Mouse (Mus musculus): Measurements from ENCODE around the gene Tbx10.
A peak's percentile ranks its signal among the peaks of the same experiment; 100 is the strongest.
"Not testable (repeated sequence)": the region's sequence is repeated elsewhere in the genome, so short reads cannot be mapped to it uniquely, and the experiment has no call there.

Gene Tbx10

DNA sequence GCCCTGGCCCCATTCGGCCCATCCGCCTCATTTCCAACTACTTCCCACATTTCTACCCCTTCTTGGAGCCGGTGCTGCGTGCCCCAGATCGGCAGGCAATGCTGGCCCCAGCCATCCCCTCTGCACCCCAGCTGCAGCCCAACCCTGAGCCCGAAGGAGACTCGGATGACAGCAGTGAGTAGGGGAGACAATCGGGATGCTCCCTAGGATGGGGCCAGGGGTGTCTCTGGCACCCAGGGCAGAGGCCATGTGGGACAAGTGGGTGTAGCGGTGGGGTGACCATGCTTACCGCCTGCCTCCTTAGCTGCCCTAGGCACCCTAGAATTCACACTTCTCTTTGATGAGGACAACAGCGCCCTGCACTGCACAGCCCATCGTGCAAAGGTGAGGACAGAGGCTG lies 11.1 kb downstream of the Tbx10 start:
- no peak for DNase-seq (ENCODE audit: low spot score)

DNA sequence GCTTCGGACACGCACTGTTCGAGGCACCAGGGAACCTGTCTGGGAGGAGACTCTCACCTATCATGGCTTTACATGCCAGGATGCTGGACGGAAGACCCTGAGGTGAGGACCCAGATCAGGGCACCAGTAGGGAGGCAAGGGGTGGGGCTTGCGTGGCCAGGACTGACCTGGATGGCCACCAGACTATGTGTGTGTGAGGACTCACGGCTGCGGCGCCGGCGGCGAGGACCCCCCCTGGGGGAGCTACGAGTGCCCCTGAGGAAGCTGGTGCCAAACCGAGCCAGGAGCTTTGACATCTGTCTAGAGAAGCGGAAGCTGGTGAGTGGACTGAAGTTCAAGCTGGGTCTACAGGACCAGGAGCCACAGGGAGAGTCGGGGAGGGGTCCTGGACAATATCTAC lies 11.8 kb downstream of the Tbx10 start:
- DNase-seq (ENCODE audit: low spot score): no peak

DNA sequence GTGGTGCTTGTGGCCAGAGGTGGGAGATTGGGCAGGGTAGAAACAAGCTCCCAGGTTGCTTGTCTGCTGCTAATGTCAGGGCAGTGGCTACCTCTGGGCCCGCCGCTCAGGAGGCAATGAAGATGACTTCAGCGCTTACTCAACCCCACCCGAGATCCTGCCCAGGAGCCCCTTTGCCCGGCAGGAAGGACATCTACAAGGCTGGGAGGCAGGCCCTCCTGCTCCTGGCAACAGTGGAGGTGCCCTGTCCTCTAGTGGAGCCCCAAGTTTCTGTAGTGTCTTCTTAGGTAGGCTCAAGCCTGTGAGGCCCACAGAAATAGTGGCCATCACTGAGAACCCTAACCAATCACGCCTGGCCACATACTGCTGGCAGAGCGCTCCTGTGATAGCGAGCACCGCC lies 12.5 kb downstream of the Tbx10 start:
- no peak for DNase-seq (ENCODE audit: low spot score)

DNA sequence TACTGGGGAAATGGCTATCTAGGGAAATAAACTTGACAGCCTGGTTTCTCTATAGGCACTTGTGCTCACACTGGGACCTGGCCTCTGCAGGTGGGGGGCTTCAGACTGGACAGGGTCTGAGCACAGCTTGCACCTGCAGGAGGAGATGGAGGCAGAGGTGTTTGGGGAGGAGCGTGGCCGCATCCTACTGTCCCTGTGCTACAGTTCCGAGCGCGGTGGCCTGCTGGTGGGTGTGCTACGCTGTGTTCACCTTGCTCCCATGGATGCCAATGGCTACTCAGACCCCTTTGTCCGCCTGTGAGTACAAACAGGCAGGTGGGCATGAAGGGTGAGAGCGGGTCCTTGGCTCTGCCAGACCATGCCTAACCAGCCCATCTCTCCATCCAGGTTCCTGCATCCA lies 13.4 kb downstream of the Tbx10 start:
- DNase-seq (ENCODE audit: low spot score): no peak

DNA sequence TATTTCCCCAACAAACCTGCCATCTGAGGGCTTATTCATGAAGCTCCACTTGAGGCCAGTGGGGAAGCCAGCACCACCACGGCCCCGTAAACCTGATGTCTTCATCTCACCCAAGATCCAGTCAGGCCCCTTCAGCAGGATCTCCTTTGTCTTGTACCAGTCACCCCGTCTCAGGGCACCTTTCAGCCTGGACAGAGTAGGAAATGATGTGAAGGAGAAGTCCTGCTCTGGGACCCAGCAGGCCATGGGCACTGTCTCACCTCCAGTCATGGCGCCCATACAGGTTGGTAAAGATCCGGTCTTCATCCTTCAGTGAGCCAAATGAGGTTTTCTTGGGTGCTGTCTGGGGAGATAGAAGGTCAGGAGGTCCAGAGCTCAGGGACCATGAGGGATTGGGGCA lies 18.5 kb downstream of the Tbx10 start:
- no peak for DNase-seq (ENCODE audit: low spot score)

DNA sequence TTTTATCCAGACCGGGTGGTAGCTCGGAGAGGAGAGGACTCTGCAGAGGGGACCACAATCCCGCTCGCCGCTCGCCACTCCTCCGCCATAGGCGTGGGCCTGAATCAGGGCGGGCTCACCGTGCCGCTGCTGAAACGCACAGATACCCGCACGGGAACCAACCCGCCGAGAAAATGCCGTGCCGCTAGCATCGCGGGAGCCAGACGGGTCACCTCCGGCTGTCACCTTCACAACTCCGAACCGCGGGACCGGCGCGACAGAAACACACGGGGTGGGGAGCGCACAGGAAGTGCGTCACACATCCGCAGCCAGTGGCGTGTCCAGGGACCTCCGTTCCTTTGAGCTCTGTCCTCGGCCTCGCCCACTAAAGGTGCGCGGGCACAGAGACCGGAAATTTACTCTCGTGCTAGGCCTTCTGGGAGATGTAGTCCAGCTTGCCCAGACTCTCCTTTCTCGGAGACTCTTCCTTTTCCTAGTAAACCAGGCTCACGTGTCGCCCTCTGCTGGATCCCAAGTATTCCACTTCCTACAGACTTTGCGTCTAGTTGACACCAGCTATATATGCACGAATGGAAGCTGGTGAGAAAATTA lies 20.0 kb downstream of the Tbx10 start, which contains the start of gene Ndufv1:
TSS of gene Ndufv1 (minus strand) at position 375 of the 591 bp plus-strand sequence.
- peak; percentile 94 for DNase-seq (ENCODE audit: low spot score)

DNA sequence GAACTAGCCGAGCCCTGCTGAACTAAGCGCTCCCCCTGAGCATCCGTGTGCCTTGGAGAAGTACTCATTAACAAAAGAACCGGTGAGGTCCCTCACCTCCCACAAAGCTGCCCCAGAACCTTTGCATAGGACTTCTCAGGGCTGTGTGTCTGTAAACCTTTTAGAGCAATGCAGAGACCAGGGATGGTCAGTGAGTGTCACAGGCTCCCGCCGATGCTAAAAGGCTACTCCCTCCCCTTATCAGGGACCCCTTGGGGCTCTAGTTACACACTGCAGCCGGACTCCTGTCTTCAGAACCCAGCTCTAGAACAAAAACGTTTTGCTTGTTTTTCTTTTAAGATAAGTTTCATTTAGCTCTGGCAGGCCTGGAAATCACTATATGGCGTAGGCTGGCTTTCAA lies 20.5 kb downstream of the Tbx10 start:
- DNase-seq (ENCODE audit: low spot score): no peak

DNA sequence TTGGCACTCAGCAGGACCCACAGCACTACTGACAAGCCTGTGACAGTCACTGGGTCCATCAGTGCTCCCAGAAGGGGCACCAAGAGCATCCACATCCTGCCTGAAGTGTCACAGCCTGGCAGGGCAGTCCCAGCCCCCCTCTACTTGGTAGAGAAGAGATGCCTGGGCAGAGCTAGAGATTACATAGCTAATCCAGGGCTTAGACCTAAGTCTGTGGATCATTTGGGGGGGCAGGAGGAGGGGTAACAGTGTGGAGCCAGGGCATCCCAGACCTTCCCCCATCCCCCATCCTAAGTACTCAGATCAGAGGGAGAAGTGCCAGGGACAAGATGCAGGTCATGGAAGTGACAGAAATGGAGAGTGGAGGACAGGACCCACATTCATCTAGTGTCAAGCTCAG lies 22.2 kb downstream of the Tbx10 start:
- DNase-seq (ENCODE audit: low spot score): no peak

DNA sequence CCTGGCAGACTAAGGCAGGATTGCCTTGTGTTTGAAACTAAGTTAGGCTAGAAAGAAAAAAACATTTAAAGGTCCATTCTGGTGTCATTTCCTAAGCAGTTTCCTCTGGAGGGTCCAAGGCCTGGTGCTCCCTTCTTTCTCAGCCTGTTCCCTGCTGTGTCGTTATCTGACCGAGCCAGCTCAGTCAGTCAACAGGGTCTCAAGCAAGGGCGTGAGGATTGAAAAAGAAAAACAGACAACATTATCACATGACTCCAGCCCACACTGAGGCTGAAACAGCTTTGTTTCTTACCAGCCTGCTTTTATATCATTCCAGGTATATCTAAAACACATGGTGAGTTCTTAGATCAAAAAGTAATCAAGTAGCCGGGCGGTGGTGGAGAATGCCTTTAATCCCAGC lies 23.1 kb downstream of the Tbx10 start:
- DNase-seq (ENCODE audit: low spot score): no peak

DNA sequence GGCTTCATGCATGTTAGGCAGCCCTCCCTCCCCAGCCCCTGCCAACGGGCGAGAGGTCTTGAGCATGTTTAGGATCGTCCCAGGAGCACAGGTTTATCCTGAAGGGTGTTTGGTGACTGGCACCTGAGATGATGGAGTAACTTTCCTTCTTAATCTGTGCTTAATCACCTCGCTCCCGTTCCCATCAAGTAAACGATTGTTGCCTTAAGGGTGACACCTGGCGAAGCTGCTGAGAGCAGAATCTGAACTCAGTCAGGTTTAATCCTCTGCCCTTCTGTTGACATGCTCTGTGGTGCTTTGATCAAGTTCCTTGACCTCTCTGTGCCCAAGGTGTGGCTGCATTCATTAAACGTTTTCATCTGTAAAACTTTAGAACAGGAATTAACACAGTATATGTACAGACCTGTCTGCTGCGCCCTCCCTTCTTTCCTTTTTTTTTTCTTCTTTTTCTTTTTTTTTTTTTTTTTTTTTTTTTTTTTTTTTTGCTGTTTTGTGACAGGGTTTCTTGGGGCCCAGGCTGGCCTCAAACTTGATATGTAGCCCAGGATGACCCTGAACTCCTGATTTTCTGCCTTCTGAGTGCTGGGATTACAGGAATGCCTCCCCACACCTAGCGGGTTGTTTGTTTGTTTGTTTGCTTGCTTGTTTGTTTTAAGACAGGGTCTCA lies 25.5 kb downstream of the Tbx10 start:
- no peak for DNase-seq (ENCODE audit: low spot score)

DNA sequence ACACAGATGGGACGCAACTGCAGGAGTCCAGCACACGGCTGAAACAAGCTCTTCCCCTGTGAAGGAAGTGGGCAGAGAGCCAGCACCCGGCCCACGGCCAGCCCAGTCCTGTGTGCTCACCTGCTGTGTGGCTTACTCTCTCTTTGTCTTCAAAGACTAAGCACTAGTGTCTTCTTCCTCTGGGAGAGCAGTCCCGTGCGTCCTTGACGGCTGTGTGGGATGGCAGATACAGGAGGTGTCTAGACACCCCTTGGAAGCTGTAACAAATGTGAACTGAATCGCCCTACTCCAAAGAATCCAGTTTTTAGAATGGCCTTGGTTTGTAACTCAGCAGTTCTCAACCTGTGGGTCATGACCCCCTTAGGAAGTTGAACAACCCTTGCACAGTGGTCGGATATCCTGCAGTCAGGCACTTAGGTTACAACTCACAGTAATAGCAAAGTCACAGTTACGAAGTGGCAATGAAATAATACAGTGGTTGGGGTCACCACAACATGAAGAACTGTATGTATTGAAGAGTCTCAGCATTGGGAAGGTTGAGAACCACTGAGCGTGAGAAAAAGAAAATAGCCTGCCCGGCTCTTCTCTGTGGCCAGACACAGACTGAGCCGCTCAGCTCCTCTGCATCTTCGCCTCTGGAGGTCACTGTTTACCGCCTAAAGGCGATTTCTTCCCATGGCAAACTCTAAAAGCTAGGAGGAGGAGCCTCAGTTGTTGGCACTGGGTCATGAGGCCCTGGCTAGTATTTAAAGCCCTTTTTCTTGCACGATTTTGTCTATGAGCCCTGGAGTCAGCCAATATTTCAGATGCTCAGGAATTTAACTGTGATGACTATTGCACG lies 26.4 kb downstream of the Tbx10 start:
- peak; percentile 65 for DNase-seq (ENCODE audit: low spot score)

DNA sequence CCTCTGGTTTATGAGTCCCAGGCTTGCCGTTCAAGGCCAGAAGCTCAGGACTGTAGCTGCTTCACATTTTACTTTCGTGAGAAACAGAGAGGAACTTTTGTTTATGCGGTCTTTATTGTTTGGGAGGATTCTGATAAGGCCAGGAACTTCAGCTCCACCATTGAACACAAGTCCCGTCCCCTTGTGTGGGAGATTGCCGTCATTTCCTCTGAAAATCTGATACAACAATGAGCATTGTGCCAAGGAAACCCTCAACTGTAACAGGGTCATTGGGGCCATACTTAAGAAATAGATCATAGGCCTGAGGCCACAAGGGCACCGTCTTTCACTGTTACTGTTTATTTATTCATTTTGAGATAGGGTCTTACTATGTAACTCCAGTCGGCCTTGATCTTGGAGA lies 30.6 kb downstream of the Tbx10 start:
- DNase-seq (ENCODE audit: low spot score): no peak

DNA sequence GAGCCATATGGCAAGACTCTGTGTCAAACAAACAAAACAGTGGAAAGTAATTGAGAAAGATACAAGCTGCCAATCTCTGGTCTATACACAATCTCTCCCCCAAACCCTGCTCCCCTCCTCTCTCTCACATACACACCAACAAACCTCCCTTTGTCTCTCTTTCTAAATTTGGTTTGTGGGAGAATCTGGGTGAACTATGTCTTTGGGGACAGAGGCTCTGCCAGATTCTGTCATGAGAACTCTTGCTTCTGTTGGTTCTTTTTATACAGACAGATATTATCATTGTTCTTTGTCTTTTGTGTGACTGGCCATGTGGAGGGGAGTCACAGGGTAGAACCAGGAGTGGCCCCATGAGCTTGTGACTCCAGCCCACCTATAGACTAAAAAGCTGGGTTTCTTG lies 35.0 kb downstream of the Tbx10 start:
- DNase-seq (ENCODE audit: low spot score): no peak

DNA sequence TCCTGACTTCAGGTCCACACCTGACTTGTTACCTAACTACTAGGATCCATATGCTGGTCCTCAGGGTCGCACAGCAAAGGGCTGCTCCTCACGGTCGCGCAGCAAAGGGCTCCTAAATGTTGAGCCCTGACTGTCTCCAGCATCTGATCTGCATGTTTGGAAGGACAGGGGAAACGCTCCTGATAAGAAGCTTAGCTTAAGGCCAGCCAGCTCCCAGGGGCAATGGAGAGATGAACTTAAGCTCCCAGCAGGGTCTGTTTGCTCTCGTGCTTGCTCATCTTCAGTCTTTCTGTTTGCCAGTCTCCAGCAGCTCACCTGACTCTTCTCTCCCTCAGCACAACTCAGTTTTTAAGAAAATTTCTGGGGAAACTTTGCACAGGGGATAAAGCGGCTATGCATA lies 40.1 kb downstream of the Tbx10 start:
- DNase-seq (ENCODE audit: low spot score): no peak

DNA sequence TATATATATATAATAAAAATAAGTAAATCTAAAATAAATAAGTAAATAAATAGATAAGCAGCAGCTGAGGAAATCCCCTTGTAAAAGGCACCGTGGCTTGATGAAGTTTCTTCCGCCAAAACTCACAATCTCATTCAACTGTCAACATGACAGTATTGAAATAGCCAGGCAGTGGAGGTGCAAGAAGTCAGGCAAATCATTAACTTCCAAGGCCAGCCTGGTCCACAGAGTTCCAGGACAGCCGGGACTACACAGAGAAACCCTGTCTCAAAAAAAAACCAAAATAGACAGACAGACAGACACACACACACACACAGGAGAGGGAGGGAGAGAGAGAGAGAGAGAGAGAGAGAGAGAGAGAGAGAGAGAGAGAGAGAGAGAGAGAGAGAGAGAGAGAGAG lies 40.7 kb downstream of the Tbx10 start:
- DNase-seq (ENCODE audit: low spot score): no peak

DNA sequence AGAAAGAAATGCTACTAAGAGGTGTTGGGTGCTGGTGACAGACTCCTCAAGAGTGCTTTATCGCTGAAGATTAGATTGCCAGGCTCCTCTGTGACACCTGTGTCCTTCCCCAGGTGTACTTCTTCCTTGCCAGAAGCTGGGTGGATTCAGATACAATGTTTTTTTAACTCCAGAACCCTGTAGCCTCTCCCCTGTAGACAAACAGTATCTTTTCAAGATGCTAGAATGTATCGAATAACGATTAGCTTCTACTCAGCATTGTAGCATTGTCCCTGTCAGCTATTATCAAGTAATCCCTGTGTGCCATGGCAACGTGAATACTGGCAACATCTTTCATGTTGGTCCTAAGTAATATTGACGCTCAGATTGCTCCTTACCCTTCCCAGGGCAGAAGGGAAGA lies 41.2 kb downstream of the Tbx10 start:
- no peak for DNase-seq (ENCODE audit: low spot score)

DNA sequence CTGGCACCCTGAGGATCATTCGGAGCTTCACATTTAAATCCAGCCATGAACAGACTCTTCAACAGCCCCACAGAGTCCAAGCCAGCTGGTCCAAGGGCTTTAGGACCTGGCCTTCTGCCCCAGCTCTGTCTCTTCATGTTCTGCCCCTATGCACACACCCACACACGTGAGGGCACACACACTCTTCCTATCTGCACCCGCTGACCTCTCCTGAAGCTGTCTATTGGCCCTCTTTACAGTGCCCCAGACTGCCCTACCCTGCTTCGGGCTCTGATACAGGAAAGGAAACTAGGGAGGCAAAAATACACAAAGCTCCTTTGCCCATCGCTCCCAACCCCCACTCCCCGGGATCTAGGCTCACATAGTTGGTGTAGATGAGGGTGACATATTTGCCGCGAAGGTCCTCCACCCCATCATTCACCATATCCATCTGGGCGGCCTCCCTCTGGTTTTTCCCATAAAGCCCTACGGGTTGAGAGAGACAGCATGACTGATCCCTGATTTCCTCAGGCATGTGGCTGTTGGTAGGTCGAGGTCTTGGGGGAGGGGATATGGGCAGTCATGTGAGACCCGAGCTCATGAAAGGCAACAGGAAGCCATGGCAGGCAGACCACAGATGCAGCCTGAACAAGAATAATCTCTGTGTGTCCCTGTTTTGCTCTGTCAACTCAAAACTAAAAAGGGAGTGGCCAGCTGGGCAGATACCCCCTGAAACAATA lies 43.9 kb downstream of the Tbx10 start:
- no peak for DNase-seq (ENCODE audit: low spot score)

DNA sequence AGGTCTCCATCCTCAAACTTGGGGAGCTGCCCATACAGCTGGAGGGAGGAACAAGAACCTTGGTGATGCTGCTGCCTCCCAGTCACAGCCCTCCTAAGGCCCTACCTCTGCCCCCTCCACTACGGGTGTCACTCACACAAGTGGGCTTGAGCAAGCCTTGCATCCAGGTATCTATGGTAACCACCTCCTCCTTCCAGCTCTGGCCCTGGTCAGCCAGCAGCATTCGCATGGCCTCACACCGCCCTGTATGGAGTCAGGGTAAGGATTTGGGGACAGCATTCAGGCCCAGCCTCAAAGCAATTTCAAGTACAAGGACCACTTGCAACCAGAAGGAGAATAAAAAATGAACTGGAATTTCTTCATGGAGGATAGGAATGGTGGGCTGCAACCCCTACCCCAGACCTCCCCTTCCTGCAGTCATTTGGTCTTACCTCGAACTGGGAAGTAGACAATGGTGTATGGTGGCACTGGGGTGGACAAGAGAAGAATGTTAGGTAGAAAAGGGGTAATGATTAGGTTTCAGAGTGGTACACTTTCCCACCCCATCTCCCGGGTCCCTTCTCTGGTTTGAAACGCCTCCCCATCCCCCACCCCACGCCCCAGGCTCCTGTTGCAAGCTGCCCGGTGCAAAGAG lies 44.7 kb downstream of the Tbx10 start:
- not testable (repeated sequence) for DNase-seq (ENCODE audit: low spot score)

DNA sequence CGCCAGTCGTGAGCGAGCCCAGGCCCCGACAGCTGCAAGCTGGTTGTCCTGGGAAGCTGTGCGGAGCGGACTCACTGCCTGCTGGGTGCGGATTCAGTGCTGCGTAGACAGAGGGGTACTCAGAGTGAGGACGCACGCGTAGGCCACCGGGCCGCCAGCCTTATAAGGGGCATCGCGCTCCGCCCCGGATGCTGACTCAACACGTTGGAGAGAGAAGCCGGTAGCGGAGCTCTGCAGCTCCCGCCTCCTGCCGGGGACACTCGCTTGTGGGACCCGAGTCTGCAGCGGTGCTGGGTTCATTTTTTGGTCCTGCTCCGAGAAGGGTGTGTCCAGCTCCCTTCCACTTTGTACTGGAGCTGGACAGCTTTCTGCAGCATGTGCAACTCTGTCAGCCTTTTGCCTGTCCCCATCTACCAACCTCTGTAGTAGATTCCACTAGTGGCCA lies 45.3 kb downstream of the Tbx10 start, which contains the start of gene Gstp1:
TSS of gene Gstp1 (minus strand) at position 198 of the 445 bp plus-strand sequence.
- peak; percentile 73 for DNase-seq (ENCODE audit: low spot score)

DNA sequence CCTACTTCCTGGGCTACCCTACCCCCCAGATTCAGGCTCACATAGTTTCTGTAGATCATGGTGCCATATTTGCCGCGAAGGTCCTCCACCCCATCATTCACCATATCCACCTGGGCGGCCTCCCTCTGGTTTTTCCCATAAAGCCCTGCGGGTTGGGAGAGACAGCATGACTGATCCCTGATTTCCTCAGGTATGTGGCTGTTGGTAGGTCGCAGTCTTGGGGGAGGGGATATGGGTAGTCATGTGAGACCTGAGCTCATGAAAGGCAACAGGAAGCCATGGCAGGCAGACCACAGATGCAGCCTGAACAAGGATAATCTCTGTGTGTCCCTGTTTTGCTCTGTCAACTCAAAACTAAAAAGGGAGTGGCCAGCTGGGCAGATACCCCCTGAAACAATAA lies 48.4 kb downstream of the Tbx10 start:
- not testable (repeated sequence) for DNase-seq (ENCODE audit: low spot score)

DNA sequence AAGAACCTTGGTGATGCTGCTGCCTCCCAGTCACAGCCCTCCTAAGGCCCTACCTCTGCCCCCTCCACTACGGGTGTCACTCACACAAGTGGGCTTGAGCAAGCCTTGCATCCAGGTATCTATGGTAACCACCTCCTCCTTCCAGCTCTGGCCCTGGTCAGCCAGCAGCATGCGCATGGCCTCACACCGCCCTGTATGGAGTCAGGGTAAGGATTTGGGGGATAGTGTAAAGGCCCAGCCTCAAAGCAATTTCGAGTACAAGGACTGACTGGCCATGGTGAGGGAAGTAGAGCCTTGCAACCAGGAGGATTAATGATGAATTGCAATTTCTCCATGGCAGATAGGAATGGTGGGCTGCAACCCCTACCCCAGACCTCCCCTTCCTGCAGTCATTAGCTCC lies 48.9 kb downstream of the Tbx10 start:
- not testable (repeated sequence) for DNase-seq (ENCODE audit: low spot score)

DNA sequence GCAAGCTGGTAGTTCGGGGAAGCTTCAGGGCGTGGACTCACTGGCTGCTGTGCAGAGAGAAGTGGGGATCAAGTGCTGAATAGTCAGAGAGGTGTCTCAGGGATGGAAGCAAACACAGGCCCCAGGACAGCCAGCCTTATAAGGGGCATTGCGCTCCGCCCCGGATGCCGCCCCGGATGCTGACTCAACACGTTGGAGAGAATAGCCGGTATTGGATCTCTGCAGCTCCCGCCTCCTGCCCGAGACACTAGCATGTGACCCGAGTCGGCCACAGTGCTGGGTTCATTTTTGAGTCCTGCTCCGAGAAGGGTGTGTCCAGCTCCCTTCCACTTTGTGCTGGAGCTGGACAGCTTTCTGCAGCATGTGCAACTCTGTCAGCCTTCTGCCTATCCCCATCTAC lies 49.6 kb downstream of the Tbx10 start:
- DNase-seq (ENCODE audit: low spot score): no peak

All from layer of hippocampus, adult 9-10 months (tissue).